Mouse (Mus musculus) induced T-regulatory cell, adult 2 months (primary cell): Measurements from ENCODE around the gene Sgf29.
A peak's percentile ranks its signal among the peaks of the same experiment; 100 is the strongest.

ENCODE experiments used
- DNase-seq: peaks from one replicate; pipeline ENCODE4 v3.0.0-alpha.2; 2012; ENCODE audit warnings: low read depth

The Sgf29 gene

GRCm38 (mm10) chr7:126707442-126708174 is 58.5 kb downstream of the Sgf29 start, which contains the start of gene Coro1a:
Gene Coro1a (minus strand): TSS chr7:126707787.
- DNase-seq, result peak; percentile 86

- DNase-seq, result peak; percentile 73
Measured at GRCm38 (mm10) chr7:126708175-126708952, 59.3 kb downstream of the Sgf29 start.

GRCm38 (mm10) chr7:126710266-126710665 is 61.2 kb downstream of the Sgf29 start:
- DNase-seq, result no peak

GRCm38 (mm10) chr7:126711910-126712309 is 62.8 kb downstream of the Sgf29 start:
- DNase-seq, result no peak

GRCm38 (mm10) chr7:126715679-126716078 is 66.6 kb downstream of the Sgf29 start:
- no peak for DNase-seq

- no peak for DNase-seq
Measured at GRCm38 (mm10) chr7:126717566-126717965, 68.5 kb downstream of the Sgf29 start.

- peak; percentile 71 for DNase-seq
Measured at GRCm38 (mm10) chr7:126718787-126719337, 69.8 kb downstream of the Sgf29 start.

- no peak for DNase-seq
Measured at GRCm38 (mm10) chr7:126721635-126722034, 72.5 kb downstream of the Sgf29 start.
